Mouse (Mus musculus): Measurements from ENCODE around the gene Nlrp14.

GRCm38 (mm10) chr7:107207843-107208242, 41.1 kb downstream of the Nlrp14 start:
- TF ChIP-seq CTCF (conservative IDR thresholded peaks at IDR 0.05; ENCODE audit: low read length) (no peak), POU5F1 (IDR thresholded peaks at IDR 0.05; ENCODE audit: borderline replicate concordance, low read length) (peak; percentile 45; the same call in 1 of the 2 replicates), NANOG (IDR thresholded peaks at IDR 0.05; ENCODE audit: borderline replicate concordance, low read length) (peak; percentile 84)

Data from E14TG2a.4 (cell line).